Mouse (Mus musculus) left cerebral cortex, postnatal 36 days (tissue): Measurements from ENCODE around the gene Trim2. TPM values are rescaled to one million over a fixed set of nuclear protein-coding genes. Genes with fewer than 3 reads are reported as not detected.
A peak's percentile ranks its signal among the peaks of the same experiment; 100 is the strongest.

ENCODE experiments used
- DNase-seq, 2 experiments: peaks; one replicate each; pipeline ENCODE4 v3.0.0; 2021 to 2022; ENCODE audit warnings: low spot score in 2 of 2, mixed read lengths in 1 of 2
- intact Hi-C: fragments of 180-260 bp; cut with DNase I; formaldehyde crosslinking; loops from one replicate; pipeline ENCODE4 v1.15.1; 2025
- total RNA-seq, 2 experiments: library from RNA; stranded (reverse); gene quantifications; 2 replicates each; pipeline ENCODE4 v1.2.3; 2021

Trim2 gene
- total RNA-seq, 2 experiments from 2014 or later: 246 to 252 TPM

- no peak for DNase-seq
- intact Hi-C loops: no loop called here
Observed at GRCm38 (mm10) chr3:84262804-84263203, 43.9 kb downstream of the Trim2 start.

DNA sequence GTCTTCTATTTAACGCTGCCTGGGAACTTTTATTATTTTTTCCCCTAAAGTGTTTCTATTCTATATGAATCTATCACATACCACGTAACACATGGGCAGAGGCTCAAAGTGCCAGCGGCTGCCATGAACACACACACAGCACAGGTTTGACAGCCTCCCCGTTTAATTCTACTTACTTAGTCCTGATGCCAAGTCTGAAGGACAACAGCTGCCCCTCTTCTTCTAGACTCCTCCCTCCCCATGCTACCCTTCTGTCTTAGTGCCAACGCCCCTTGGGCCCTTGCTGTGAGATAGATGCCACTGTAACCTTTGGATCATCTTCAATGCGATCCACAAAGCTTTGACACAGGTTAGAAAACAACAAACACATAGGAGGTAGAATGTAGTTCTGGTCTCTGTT, 44.8 kb downstream of the Trim2 start:
- no peak for DNase-seq

DNA sequence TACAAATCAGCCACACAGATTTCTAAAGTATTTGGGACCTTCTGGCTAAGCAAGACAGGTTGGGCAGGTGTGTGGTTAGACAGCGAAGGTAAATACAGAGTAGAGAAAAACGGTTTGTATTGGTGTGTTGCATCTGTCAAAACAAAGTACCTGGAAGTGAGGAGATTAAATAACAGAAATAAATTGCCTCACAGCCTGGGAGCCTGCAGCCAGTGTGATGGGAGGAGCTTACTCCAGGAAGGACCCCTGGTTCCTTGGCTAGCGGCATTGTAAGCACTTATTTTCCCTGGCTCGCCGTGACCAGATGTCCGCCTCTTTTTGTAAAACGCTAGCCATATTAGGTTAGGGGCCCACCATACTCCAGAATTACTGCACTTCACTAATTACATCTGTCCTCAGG, 45.8 kb downstream of the Trim2 start:
- no peak for DNase-seq
- intact Hi-C loops: no loop called here

More for the DNA sequence above, 44.8 kb downstream of the Trim2 start:
- intact Hi-C loops: no loop called here

GRCm38 (mm10) chr3:84260024-84260535, 46.6 kb downstream of the Trim2 start:
- intact Hi-C loops: no loop called here
- peak in 1 of 2 experiments; percentile 27 for DNase-seq

DNA sequence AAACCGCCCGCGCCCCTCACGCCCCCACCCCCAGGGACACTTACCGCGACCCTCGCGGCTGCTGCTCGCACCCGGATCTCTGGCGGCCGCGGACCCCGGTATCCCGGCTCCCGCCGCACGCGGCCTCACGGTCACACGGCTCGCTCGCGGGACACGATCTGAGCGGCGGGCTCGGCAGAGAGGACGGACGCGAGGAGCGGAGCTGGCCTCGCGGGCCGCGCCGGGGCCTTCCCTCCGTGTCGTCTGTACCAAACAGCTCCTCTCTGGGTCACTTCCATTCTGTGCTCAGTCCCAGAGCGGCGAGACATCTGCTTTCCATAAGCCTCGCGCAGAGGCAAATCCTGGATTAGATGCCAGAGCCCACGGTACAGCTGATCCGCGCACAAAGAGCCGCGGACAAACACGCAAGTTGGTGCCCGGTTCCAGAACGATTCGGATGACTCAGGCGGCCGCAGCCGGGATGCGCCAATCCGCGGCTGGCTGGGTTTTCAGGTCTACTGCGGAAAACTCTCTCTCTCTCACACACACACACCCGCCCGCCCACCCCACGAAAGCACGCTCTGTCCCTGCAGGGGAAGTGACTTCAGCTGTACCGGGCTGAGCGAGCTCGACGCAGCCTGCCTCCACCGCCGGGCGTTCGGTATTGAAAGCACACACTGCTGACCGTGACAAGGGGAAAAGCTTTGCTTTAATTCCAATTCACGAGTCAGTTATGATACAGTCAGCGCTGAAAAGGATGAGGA, 47.2 kb downstream of the Trim2 start:
- intact Hi-C loops: loop anchor here (2.0 kb wide), 2 partner anchors 39 to 45 kb away; no protein-coding TSS in a partner anchor
- DNase-seq: peak; percentile 85 to 89

GRCm38 (mm10) chr3:84258518-84259031, 48.1 kb downstream of the Trim2 start:
- DNase-seq: peak in 1 of 2 experiments; percentile 20
- intact Hi-C loops: loop anchor here (2.0 kb wide), 2 partner anchors 38 to 46 kb away; no protein-coding TSS in a partner anchor

GRCm38 (mm10) chr3:84257989-84258517, 48.6 kb downstream of the Trim2 start:
- intact Hi-C loops: loop anchor here (2.0 kb wide), 2 partner anchors 37 to 47 kb away; no protein-coding TSS in a partner anchor
- DNase-seq: no peak

DNA sequence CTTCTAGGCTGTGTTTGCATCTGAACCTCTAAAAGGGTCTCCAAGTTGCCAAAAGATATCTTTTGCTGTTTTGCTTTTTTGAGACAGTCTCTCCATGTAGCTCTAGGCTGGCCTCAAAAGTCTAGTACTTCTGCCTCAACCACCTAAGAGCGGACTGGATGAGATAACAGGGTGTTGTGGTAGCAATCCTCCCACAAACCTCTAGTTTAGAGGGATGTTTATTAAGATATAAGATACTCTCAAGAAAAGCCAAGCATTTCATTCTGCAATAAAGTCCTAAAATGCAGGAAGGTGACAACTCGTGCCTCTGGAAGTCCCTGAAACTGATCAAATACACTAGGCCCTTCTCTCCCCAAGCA, 52.2 kb downstream of the Trim2 start:
- intact Hi-C loops: no loop called here
- no peak for DNase-seq

- no peak for DNase-seq
- intact Hi-C loops: no loop called here
Observed at GRCm38 (mm10) chr3:84253655-84254519, 52.8 kb downstream of the Trim2 start.

- no peak for DNase-seq
- intact Hi-C loops: no loop called here
Observed at GRCm38 (mm10) chr3:84252776-84253654, 53.7 kb downstream of the Trim2 start.

DNA sequence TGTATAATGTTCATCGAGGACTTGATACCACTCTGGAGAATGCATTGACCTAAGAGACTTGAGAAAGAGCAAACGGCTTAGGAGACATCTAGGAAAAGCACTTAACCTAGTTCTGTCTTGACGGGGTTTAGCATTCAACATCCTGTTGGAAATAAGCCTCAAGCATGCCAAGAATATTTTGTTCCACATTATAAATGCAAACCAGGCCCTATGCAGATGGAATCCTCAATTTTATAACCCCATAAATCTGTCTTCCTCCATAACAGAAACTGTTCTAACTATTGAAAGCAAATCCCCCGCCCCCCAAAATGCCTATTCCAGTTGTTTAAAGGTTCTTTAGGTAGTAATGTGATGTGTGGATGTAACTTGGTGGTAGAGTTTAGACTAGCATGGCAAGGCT, 55.0 kb downstream of the Trim2 start:
- intact Hi-C loops: no loop called here
- no peak for DNase-seq

DNA sequence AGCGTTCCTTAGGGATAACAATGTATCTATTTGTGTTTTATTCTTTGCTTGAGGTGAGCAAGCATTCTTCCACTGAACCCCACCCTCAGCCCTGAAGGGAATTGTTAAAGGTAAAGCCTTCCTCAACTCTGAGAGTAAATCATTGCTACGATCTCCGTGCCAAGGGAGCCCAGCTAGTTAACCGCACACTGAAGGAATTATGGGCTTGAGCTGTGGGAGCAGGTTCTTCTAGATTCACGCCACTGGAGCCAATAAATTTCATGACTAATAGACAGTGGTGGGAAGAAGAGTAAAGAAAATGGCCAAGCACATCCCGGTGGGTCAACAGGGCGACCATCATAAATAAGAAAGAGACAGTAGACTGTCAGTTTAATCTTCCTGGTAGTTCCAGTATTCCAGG, 56.4 kb downstream of the Trim2 start:
- intact Hi-C loops: no loop called here
- no peak for DNase-seq

DNA sequence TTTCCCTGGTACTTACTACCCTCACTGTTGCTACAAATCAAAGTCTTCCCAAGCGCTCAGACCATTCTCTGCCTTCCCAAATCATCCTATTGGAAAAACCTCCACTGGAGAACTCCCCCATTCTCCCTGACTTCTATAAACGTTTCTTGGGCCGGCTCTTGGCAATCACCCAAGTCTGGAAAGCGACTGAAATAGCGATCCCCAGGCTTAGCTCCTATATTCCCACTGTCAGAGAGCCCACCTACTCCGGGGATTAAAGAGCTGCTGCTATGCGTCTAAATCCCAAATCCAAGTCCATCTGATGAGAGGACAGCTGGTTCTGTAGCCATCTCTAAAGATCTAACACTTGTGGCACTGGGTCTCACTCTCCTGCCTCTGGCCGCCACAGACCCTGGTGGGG, 58.9 kb downstream of the Trim2 start:
- no peak for DNase-seq
- intact Hi-C loops: loop anchor here (2.0 kb wide), 1 partner anchor 15 kb away; no protein-coding TSS in a partner anchor

- peak; percentile 87 to 89 for DNase-seq
- intact Hi-C loops: loop anchor here (2.0 kb wide), 1 partner anchor 14 kb away; no protein-coding TSS in a partner anchor
Observed at GRCm38 (mm10) chr3:84246421-84246861, 60.2 kb downstream of the Trim2 start.

DNA sequence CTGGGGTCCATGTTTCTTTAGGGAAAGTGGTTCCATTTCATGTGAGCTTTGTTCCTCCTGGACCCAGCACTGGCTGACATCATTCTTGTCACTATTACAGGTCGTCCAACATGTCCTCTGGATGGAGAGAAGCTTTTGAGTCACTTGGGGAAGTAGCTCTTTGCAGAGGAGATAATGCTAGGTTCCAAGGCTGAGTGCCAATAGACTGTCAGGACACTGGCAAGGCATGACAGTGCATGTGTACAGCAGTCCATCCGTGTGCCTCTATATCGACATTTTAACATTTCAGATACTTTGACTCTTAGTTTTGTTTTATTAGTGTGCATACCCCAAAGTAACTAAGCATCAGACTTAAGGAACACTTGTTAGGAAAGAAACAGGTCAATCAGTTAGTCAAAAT, 63.6 kb downstream of the Trim2 start:
- DNase-seq: no peak
- intact Hi-C loops: no loop called here

DNA sequence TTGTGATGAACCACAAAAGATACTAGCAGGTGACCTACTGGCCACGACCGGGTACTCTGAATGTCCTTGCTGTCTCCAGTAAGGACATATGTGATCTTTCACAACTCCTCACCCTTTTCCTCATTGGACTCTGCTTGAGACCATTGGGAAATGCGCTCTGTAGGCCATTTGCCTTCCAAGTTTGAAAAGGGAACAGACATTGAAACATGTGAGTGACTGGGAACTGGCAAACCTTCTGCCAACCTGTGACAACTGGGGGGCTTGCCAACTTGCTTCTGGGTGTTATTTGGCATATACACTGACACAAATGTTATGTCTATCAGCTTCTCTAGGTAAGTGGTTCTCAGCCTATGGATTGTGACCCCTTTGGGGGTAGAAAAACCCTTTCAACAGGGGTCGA, 64.2 kb downstream of the Trim2 start:
- no peak for DNase-seq
- intact Hi-C loops: no loop called here

DNA sequence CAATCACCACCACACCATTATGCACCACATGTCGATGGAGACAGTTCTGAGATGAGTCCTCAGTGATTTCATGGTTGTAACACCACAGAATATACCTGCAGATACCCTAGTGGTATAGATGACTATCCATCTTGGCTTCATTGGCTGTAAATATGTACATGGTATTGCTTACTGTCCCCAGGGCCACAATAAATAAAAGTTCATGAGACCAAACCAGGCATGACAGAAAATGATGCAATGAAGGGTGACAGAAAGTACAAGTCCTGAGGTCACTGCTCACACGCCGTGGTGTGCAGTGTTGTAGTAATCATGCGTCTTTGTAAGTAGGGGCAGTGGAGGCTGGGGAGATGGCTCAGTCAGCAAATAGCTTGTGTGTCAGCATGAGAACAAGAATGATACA, 65.6 kb downstream of the Trim2 start:
- intact Hi-C loops: no loop called here
- no peak for DNase-seq

DNA sequence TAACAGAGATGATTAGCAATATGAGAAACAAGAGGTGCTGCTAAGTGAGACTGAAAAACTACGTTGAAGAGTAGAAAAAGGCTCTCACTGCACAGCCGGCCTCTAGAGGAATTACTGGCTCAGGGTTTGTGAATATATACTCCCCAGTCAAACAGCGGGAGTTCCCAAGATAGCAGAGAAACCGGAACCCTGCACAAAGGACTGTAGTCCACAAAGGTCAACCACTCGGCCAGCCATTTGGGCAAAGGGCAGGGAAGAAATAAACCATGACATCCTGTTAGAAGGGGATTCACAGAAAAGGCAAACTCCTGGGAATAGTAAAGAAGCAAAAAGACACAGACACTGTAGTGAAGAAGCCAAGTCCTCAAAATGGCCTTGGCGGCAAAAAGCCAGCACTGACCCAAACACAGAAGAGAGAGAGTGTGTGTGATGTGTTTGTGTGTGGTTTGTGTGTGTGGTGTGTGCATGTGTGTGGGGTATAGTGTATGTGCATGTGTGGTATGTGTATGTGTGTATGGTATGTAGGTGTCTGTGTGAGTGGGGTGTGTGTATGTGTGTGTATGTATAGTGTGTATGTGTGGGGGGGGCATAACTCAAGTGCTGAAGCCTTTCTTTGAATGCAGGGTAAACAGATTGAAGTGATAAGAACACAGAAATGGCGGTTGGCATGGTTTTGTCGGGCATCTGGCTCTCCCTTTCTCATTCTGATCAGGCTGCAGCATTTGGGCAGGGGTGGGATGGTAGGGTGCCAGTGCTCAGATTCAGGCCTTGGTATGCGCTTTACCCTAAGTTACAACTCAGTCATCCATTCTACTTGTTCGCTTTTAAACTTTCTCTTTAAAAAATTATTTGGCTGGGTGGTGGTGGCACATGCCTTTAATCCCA, 71.0 kb downstream of the Trim2 start:
- intact Hi-C loops: no loop called here
- no peak for DNase-seq
